Mouse (Mus musculus) stomach, embryonic 14.5 days (tissue): Measurements from ENCODE around the gene Exoc5. TPM values are rescaled to one million over a fixed set of nuclear protein-coding genes. Genes with fewer than 3 reads are reported as not detected.

Experiments used
- polyA plus RNA-seq: library from polyadenylated mRNA; unstranded; fragments of >200 nt; fragmentation: Nextera tagmentation; extraction: Ambion mirVana; gene quantifications from 2 replicates; pipeline ENCODE4 v1.2.1, GENCODE M21; 2014

Exoc5 gene
- polyA plus RNA-seq, 1 experiment from 2014 or later, result 48.2 TPM

Other genes with a start within 250 kb of the Exoc5 start
- 26.6 and 29.1 TPM in 2 replicates for gene Ap5m1, start 556 bp downstream of the Exoc5 start, polyA plus RNA-seq
- gene Naa30, start 105.6 kb upstream of the Exoc5 start, polyA plus RNA-seq, result 12.9 and 14.9 TPM in 2 replicates
- gene ccdc198, start 178.8 kb upstream of the Exoc5 start, polyA plus RNA-seq, result 10.0 and 13.0 TPM in 2 replicates